9 mouse cellular contexts compared by ENCODE assay signal in genomic region chr5:131009510-131009909, GRCm38 (mm10).
DNase-seq lines count a peak whose midpoint lies in the region; ATAC-seq and TF ChIP-seq lines count a peak whose summit lies in the region.
"Had no signal": no experiment of that assay in that cellular context is flagged by ENCODE, and none has a peak within 500 bp of the region (broad histone marks: within the 10 kb centered on the region; RNA-seq: fewer than 3 reads in every experiment).

No protein-coding gene starts in this region.

- 66% methylated on average over 6 of the region's 6 CpGs for whole genome bisulfite sequencing in forebrain, postnatal 0 days
- WGBS in forebrain, embryonic 15.5 days, result 57% methylated on average over 6 of the region's 6 CpGs
- 47% methylated on average over 5 of the region's 6 CpGs for WGBS in lung, postnatal 0 days
- 62% methylated on average over 6 of the region's 6 CpGs for WGBS in neural tube, embryonic 11.5 days

- no peak overlapping the region for H3K4me2 ChIP-seq in forebrain, postnatal 0 days (ENCODE audit: low read depth)
- no peak overlapping the region for H3K4me2 ChIP-seq in forebrain, embryonic 15.5 days (replicated peaks)
- no peak overlapping the region for H3K4me2 ChIP-seq in lung, postnatal 0 days (replicated peaks; ENCODE audit: low read depth, low read length)
- no peak overlapping the region for H3K4me2 ChIP-seq in neural tube, embryonic 11.5 days (ENCODE audit: low read depth)
- H3K4me2 ChIP-seq: liver, embryonic 13.5 days had no signal

- H3K4me1 ChIP-seq in forebrain, postnatal 0 days (ENCODE audit: insufficient read depth), result no peaks in the 10 kb centered on the region
- H3K4me1 ChIP-seq in forebrain, embryonic 15.5 days, result peaks cover 17% of the 10 kb centered on the region
- no peaks in the 10 kb centered on the region for H3K4me1 ChIP-seq in lung, postnatal 0 days (ENCODE audit: insufficient read depth, low read depth, low read length)
- no peaks in the 10 kb centered on the region for H3K4me1 ChIP-seq in neural tube, embryonic 11.5 days (ENCODE audit: control insufficient read depth, insufficient read depth, low read length)
- H3K4me1 ChIP-seq: liver, embryonic 13.5 days had no signal

- TF ChIP-seq EP300 in lung, postnatal 0 days (IDR thresholded peaks at IDR 0.05), result no peak

- H3K4me3 ChIP-seq in forebrain, postnatal 0 days (ENCODE audit: low read depth, low read length), result no peak overlapping the region
- H3K4me3 ChIP-seq in forebrain, embryonic 15.5 days, result no peak overlapping the region
- H3K4me3 ChIP-seq in lung, postnatal 0 days (ENCODE audit: low read depth, low read length), result no peak overlapping the region
- H3K4me3 ChIP-seq in neural tube, embryonic 11.5 days (ENCODE audit: low read depth, low read length), result no peak overlapping the region
- H3K4me3 ChIP-seq: liver, embryonic 13.5 days had no signal

- H3K9ac ChIP-seq in forebrain, postnatal 0 days, result no peak overlapping the region
- no peak overlapping the region for H3K9ac ChIP-seq in forebrain, embryonic 15.5 days (replicated peaks)
- no peak overlapping the region for H3K9ac ChIP-seq in lung, postnatal 0 days (replicated peaks; ENCODE audit: low read depth)
- H3K9ac ChIP-seq in neural tube, embryonic 11.5 days (ENCODE audit: low read length), result no peak overlapping the region
- H3K9ac ChIP-seq: liver, embryonic 13.5 days had no signal

- no peaks in the 10 kb centered on the region for H3K27me3 ChIP-seq in forebrain, postnatal 0 days (ENCODE audit: insufficient read depth, low read length)
- H3K27me3 ChIP-seq in forebrain, embryonic 15.5 days, result no peaks in the 10 kb centered on the region
- no peaks in the 10 kb centered on the region for H3K27me3 ChIP-seq in lung, postnatal 0 days (replicated peaks; ENCODE audit: insufficient read depth, low read length)
- no peaks in the 10 kb centered on the region for H3K27me3 ChIP-seq in neural tube, embryonic 11.5 days (ENCODE audit: control insufficient read depth, insufficient read depth, low read length)
- H3K27me3 ChIP-seq: liver, embryonic 13.5 days had no signal

- H3K27ac ChIP-seq in forebrain, postnatal 0 days (ENCODE audit: low read depth, low read length), result no peak overlapping the region
- no peak overlapping the region for H3K27ac ChIP-seq in forebrain, embryonic 15.5 days (replicated peaks)
- H3K27ac ChIP-seq in lung, postnatal 0 days (ENCODE audit: low read length), result no peak overlapping the region
- no peak overlapping the region for H3K27ac ChIP-seq in neural tube, embryonic 11.5 days (ENCODE audit: low read depth, low read length)
- H3K27ac ChIP-seq: liver, embryonic 13.5 days had no signal

- no peak for TF ChIP-seq POLR2A in brain, embryonic 14.5 days (IDR thresholded peaks at IDR 0.05; ENCODE audit: borderline replicate concordance, extremely low read depth, insufficient read depth, insufficient read length, poor library complexity, severe bottlenecking)

- TF ChIP-seq CTCF in forebrain, postnatal 0 days (IDR thresholded peaks at IDR 0.05; ENCODE audit: low read depth), result peak; percentile 61
- TF ChIP-seq CTCF in lung, postnatal 0 days (IDR thresholded peaks at IDR 0.05), result peak; percentile 56
- TF ChIP-seq CTCF in brain, embryonic 14.5 days (IDR thresholded peaks at IDR 0.05; ENCODE audit: borderline replicate concordance, extremely low read depth, insufficient read depth, insufficient read length), result peak; percentile 62

- DNase-seq in forebrain, postnatal 0 days, result peak; percentile 24
- DNase-seq in lung, postnatal 0 days (ENCODE audit: low spot score), result peak; percentile 27
- DNase-seq in lung, postnatal 4 days, result no peak
- DNase-seq in brain, embryonic 14.5 days (ENCODE audit: low read depth), result peak; percentile 54
- DNase-seq in neural tube, embryonic 11.5 days (ENCODE audit: low spot score), result peak; percentile 23
- DNase-seq in ovary, adult 18-20 months (ENCODE audit: low spot score), result no peak
- no peak for DNase-seq in layer of hippocampus, adult 8-10 months (ENCODE audit: low spot score in 2 of 2)
- DNase-seq: liver, embryonic 13.5 days had no signal

- no peaks in the 10 kb centered on the region for H3K36me3 ChIP-seq in forebrain, postnatal 0 days (ENCODE audit: insufficient read depth)
- H3K36me3 ChIP-seq in forebrain, embryonic 15.5 days, result no peaks in the 10 kb centered on the region
- H3K36me3 ChIP-seq in lung, postnatal 0 days (ENCODE audit: insufficient read depth, low read length), result no peaks in the 10 kb centered on the region
- no peaks in the 10 kb centered on the region for H3K36me3 ChIP-seq in neural tube, embryonic 11.5 days (ENCODE audit: control insufficient read depth, insufficient read depth, low read length)
- H3K36me3 ChIP-seq: liver, embryonic 13.5 days had no signal

- H3K9me3 ChIP-seq in forebrain, postnatal 0 days (ENCODE audit: low read length), result no peaks in the 10 kb centered on the region
- H3K9me3 ChIP-seq in forebrain, embryonic 15.5 days, result peaks cover 3% of the 10 kb centered on the region; the same call in 1 of the 2 replicates
- no peaks in the 10 kb centered on the region for H3K9me3 ChIP-seq in lung, postnatal 0 days (ENCODE audit: low read length)
- H3K9me3 ChIP-seq in neural tube, embryonic 11.5 days (ENCODE audit: control insufficient read depth, low read length), result no peaks in the 10 kb centered on the region
- H3K9me3 ChIP-seq: liver, embryonic 13.5 days had no signal

- no peak for ATAC-seq in forebrain, postnatal 0 days
- ATAC-seq in forebrain, embryonic 15.5 days (replicated peaks), result no peak
- ATAC-seq in lung, postnatal 0 days, result no peak
- no peak for ATAC-seq in neural tube, embryonic 11.5 days (ENCODE audit: insufficient read depth, low FRiP score, low TSS enrichment)

Comparison
In these comparisons a context has a peak if more than half of its experiments do, and no peak if none do; other contexts are left out.
1. DNase-seq: peak in forebrain, postnatal 0 days (single experiment), lung, postnatal 0 days (single experiment), brain, embryonic 14.5 days (single experiment) and neural tube, embryonic 11.5 days (single experiment); none in lung, postnatal 4 days (0 of 2), ovary, adult 18-20 months (single experiment) and layer of hippocampus, adult 8-10 months (0 of 2).
2. Peak in every context shown above with its lines, with median percentiles within 50 percentile points of each other: CTCF ChIP-seq.